Mouse (Mus musculus): ENCODE data around the gene Chrm4. TPM values are rescaled to one million over a fixed set of nuclear protein-coding genes. Genes with fewer than 3 reads are reported as not detected.

The Chrm4 gene
- polyA plus RNA-seq, 1 experiment from 2014 or later: 1.4 TPM

DNA sequence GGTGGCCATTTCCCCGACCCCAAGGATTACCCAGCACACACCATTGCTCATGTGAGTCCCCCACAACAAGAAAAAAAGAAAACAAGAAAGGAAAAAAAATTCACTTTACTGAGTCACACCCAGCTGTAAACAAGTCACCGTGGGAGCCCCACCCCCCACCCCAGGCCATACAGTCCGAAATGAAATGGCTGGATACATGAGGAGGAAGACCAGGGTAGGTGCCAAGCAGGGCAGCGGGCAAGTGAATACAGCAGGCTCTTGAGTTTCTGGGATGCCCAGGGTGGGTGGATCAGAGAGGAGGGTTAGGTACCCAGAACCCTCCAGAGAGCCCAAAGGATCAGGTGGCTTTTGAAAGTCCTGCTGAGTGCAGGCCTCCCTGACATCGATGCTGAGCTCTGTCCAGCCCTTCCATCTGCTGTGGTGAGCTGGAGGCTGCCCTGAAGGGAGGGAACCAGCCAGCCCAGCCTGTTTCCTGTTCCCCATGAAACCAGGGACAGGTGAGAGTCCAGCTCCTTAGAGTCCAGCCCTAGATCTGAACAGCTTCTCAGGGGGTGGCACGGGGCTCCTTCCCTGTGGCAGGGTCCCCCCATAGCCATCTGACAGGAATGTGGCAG lies 5.8 kb downstream of the Chrm4 start:
- peaks cover 18% of the 10 kb centered on the region for H3K36me3 ChIP-seq (ENCODE audit: control insufficient read depth, insufficient read depth, low read length)
- no peak overlapping the region for H3K4me3 ChIP-seq (ENCODE audit: low read depth, low read length)
- no peak overlapping the region for H3K27ac ChIP-seq (ENCODE audit: low read depth, low read length)
- no peaks in the 10 kb centered on the region for H3K9me3 ChIP-seq (ENCODE audit: control insufficient read depth, low read length)
- no peak overlapping the region for H3K9ac ChIP-seq (replicated peaks; ENCODE audit: low read depth, low read length)
- no peak for ATAC-seq (ENCODE audit: low read depth)
- 0 out of 2 replicates have a peak, but pooled peaks cover 2% of the 10 kb centered on the region for H3K27me3 ChIP-seq (ENCODE audit: control insufficient read depth, insufficient read depth, low read length)
- 0 out of 2 replicates have a peak overlapping the region, but pooled peaks have one; percentile 84 for H3K4me2 ChIP-seq (ENCODE audit: low read depth, low read length)
- WGBS: 15% methylated on average over 6 of the region's 6 CpGs
- H3K4me1 ChIP-seq (ENCODE audit: control insufficient read depth, insufficient read depth, low read length): peaks cover 19% of the 10 kb centered on the region

DNA sequence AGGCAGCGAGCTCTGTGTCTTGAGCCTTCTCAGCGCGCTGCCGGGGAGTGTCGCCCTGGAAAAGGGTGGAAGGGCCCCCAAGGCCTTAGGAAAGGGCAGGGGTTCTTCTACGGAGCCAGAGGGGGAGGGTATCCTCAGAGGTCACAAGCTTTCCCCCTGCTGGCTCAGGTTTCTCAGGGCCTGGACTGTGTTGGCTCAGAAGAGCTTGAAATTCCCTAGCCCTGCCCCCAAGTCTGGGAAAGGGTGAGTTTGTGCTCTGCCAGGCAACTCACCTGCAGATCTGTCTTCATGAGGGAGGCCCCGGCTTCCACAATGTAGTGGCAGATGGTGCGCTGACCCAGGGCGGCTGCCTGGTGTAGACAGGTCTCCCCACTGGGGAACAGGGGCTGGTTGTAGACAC lies 6.4 kb downstream of the Chrm4 start:
- Histone ChIP-seq H3K36me3 (ENCODE audit: control insufficient read depth, insufficient read depth, low read length) (peaks cover 23% of the 10 kb centered on the region), H3K27ac (ENCODE audit: low read depth, low read length) (no peak overlapping the region), H3K4me1 (ENCODE audit: control insufficient read depth, insufficient read depth, low read length) (peaks cover 19% of the 10 kb centered on the region), H3K9ac (replicated peaks; ENCODE audit: low read depth, low read length) (no peak overlapping the region), H3K9me3 (ENCODE audit: control insufficient read depth, low read length) (no peaks in the 10 kb centered on the region), H3K27me3 (ENCODE audit: control insufficient read depth, insufficient read depth, low read length) (0 out of 2 replicates have a peak, but pooled peaks cover 2% of the 10 kb centered on the region), H3K4me3 (ENCODE audit: low read depth, low read length) (no peak overlapping the region), H3K4me2 (ENCODE audit: low read depth, low read length) (no peak overlapping the region)
- 26% methylated on average over 9 of the region's 9 CpGs for WGBS
- no peak for ATAC-seq (ENCODE audit: low read depth)

DNA sequence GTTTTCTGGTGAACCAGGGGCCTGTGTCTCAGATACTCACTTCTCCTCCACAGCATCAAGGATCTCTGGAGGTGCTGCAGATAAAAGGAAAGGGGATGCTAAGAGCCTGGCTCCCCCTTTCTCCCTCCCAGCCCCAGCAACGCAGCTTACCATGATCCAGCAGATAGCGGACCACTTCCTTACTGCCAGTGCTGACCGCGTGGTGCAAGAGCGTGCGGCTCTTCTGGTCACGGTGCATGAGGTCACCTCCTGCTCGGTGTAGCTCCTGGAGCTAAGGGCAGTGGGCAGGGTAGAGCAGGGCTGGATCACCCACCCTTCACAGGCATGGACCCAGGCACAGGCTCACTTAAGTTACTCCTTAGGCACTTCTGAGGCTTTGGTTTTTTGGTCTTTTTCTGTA lies 7.0 kb downstream of the Chrm4 start:
- 68% methylated on average over 8 of the region's 8 CpGs for WGBS
- Histone ChIP-seq H3K4me3 (ENCODE audit: low read depth, low read length) (no peak overlapping the region), H3K4me2 (ENCODE audit: low read depth, low read length) (no peak overlapping the region), H3K36me3 (ENCODE audit: control insufficient read depth, insufficient read depth, low read length) (peaks cover 29% of the 10 kb centered on the region), H3K27me3 (ENCODE audit: control insufficient read depth, insufficient read depth, low read length) (0 out of 2 replicates have a peak, but pooled peaks cover under 1% of the 10 kb centered on the region), H3K27ac (ENCODE audit: low read depth, low read length) (no peak overlapping the region), H3K4me1 (ENCODE audit: control insufficient read depth, insufficient read depth, low read length) (peaks cover 19% of the 10 kb centered on the region), H3K9me3 (ENCODE audit: control insufficient read depth, low read length) (no peaks in the 10 kb centered on the region), H3K9ac (replicated peaks; ENCODE audit: low read depth, low read length) (no peak overlapping the region)
- no peak for ATAC-seq (ENCODE audit: low read depth)

DNA sequence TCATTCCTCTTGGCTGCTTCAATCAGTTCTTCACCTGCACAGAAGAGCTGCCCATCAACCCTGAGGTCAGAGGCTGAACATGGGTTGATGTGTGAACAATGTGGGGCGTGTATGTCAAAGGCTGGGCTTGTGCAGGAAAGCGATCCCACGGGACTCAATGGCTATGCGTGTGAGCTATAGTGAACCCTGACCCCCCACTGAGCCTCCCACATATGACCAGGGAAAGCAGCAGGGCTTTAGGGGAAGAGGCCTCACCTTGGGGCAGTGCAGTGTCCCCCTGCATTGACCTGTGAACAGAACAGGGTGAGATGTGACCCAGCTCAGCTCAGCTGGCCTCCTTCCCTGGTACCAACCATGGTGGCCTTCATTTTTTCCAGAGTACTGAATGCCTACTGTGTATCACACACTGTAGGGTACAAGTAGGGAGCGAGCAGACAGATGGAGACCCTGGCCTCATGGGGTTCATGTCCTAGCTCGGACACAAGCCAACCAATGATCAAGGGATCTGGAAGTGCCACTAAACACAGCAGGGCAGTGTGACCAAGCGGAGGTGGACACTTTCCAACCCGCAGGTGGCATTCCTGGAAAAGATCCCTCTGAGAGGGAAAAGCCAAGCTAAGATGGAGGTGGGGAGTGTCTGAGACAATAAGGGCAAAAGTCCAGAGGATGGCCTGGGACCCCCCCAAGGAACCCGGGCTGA lies 7.9 kb downstream of the Chrm4 start:
- peaks cover 15% of the 10 kb centered on the region for H3K4me1 ChIP-seq (ENCODE audit: control insufficient read depth, insufficient read depth, low read length)
- no peaks in the 10 kb centered on the region for H3K27me3 ChIP-seq (ENCODE audit: control insufficient read depth, insufficient read depth, low read length)
- no peak overlapping the region for H3K27ac ChIP-seq (ENCODE audit: low read depth, low read length)
- H3K9ac ChIP-seq (replicated peaks; ENCODE audit: low read depth, low read length): no peak overlapping the region
- H3K9me3 ChIP-seq (ENCODE audit: control insufficient read depth, low read length): no peaks in the 10 kb centered on the region
- 87% methylated on average over 9 of the region's 9 CpGs for WGBS
- peaks cover 33% of the 10 kb centered on the region for H3K36me3 ChIP-seq (ENCODE audit: control insufficient read depth, insufficient read depth, low read length)
- H3K4me2 ChIP-seq (ENCODE audit: low read depth, low read length): no peak overlapping the region
- ATAC-seq (ENCODE audit: low read depth): no peak
- H3K4me3 ChIP-seq (ENCODE audit: low read depth, low read length): no peak overlapping the region

DNA sequence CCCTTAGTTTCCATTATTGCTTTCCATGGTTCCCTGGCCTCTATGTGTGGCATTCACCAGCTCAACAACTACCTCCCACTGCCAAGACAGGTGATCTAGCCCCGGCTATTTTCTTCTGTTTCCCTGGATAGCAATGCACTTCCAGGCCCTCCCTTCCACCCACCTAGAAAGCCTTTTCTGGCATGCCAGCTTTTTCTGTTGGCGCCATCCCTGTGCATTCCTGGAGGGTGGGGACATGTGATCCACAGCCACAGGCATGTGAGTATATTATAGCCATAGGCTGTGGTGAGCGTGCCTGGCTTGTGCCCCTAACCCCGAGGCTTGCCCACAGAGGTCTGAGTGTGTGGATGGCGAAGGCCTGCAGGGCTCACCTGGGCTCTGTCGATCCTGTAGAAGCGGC lies 9.1 kb downstream of the Chrm4 start:
- peaks cover 9% of the 10 kb centered on the region; the same call in 1 of the 2 replicates for H3K4me1 ChIP-seq (ENCODE audit: control insufficient read depth, insufficient read depth, low read length)
- no peaks in the 10 kb centered on the region for H3K9me3 ChIP-seq (ENCODE audit: control insufficient read depth, low read length)
- H3K27me3 ChIP-seq (ENCODE audit: control insufficient read depth, insufficient read depth, low read length): no peaks in the 10 kb centered on the region
- 96% methylated on average over 7 of the region's 7 CpGs for WGBS
- no peak for ATAC-seq (ENCODE audit: low read depth)
- H3K27ac ChIP-seq (ENCODE audit: low read depth, low read length): no peak overlapping the region
- no peak overlapping the region for H3K4me2 ChIP-seq (ENCODE audit: low read depth, low read length)
- H3K4me3 ChIP-seq (ENCODE audit: low read depth, low read length): no peak overlapping the region
- peaks cover 33% of the 10 kb centered on the region for H3K36me3 ChIP-seq (ENCODE audit: control insufficient read depth, insufficient read depth, low read length)
- no peak overlapping the region for H3K9ac ChIP-seq (replicated peaks; ENCODE audit: low read depth, low read length)

DNA sequence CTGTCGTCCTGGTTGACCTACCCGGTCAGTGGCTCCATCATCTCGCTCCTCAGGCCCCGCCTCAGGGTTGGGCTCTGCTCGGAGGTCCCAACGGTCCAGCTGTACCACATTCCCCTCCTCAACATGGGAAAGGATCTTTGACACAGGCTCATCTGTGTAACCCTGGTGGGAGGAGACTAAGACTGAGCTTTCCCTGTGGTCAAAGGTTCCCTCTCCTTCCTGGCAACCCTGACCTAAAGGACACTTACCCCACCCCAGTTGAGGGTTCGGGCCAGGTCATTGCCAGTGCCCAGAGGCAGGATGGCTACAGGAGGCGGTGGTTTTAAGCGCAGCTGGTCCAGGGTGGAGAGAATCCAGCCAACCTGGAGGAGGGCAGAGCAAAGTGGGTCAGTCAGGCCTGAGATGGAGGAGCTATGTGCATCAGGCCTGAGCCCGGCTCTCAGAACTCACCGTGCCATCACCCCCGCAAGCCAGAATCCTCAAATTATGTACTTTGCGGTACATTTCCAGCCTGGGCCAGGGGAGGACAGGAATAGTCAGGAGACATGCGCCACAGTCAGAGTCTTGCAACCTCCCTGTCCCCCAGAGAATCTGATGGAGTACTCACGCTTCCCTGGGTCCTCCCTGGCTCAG lies 12.4 kb downstream of the Chrm4 start:
- no peaks in the 10 kb centered on the region for H3K9me3 ChIP-seq (ENCODE audit: control insufficient read depth, low read length)
- no peak overlapping the region for H3K4me2 ChIP-seq (ENCODE audit: low read depth, low read length)
- 79% methylated on average over 15 of the region's 15 CpGs for WGBS
- no peaks in the 10 kb centered on the region for H3K4me1 ChIP-seq (ENCODE audit: control insufficient read depth, insufficient read depth, low read length)
- H3K27me3 ChIP-seq (ENCODE audit: control insufficient read depth, insufficient read depth, low read length): no peaks in the 10 kb centered on the region
- no peak overlapping the region for H3K27ac ChIP-seq (ENCODE audit: low read depth, low read length)
- no peak overlapping the region for H3K4me3 ChIP-seq (ENCODE audit: low read depth, low read length)
- H3K36me3 ChIP-seq (ENCODE audit: control insufficient read depth, insufficient read depth, low read length): peaks cover 32% of the 10 kb centered on the region
- H3K9ac ChIP-seq (replicated peaks; ENCODE audit: low read depth, low read length): no peak overlapping the region
- no peak for ATAC-seq (ENCODE audit: low read depth)

DNA sequence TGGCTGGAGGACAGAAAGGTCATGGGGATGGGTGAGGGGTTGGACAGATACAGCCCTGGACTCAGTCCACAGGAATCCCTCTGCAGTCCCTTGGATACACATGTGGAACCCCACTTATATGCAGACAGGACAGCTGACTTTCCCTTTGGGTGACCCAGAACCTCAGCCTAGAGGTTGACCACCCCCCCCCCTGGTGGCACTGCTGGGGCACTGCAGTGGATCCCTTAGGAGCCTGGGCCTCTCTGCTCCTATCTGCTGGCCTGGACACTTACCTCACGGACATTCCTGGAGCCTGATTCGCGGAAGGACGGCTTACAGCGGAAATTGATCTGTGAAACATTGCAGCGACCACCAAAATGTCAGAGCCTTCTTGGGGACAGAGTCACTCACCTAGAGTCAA lies 15.3 kb downstream of the Chrm4 start:
- no peak overlapping the region for H3K4me3 ChIP-seq (ENCODE audit: low read depth, low read length)
- no peaks in the 10 kb centered on the region for H3K9me3 ChIP-seq (ENCODE audit: control insufficient read depth, low read length)
- H3K27me3 ChIP-seq (ENCODE audit: control insufficient read depth, insufficient read depth, low read length): no peaks in the 10 kb centered on the region
- no peak for ATAC-seq (ENCODE audit: low read depth)
- no peak overlapping the region for H3K9ac ChIP-seq (replicated peaks; ENCODE audit: low read depth, low read length)
- no peak overlapping the region for H3K4me2 ChIP-seq (ENCODE audit: low read depth, low read length)
- no peaks in the 10 kb centered on the region; the same call in 1 of the 2 replicates for H3K4me1 ChIP-seq (ENCODE audit: control insufficient read depth, insufficient read depth, low read length)
- peaks cover 20% of the 10 kb centered on the region for H3K36me3 ChIP-seq (ENCODE audit: control insufficient read depth, insufficient read depth, low read length)
- H3K27ac ChIP-seq (ENCODE audit: low read depth, low read length): no peak overlapping the region
- 76% methylated on average over 6 of the region's 6 CpGs for WGBS

DNA sequence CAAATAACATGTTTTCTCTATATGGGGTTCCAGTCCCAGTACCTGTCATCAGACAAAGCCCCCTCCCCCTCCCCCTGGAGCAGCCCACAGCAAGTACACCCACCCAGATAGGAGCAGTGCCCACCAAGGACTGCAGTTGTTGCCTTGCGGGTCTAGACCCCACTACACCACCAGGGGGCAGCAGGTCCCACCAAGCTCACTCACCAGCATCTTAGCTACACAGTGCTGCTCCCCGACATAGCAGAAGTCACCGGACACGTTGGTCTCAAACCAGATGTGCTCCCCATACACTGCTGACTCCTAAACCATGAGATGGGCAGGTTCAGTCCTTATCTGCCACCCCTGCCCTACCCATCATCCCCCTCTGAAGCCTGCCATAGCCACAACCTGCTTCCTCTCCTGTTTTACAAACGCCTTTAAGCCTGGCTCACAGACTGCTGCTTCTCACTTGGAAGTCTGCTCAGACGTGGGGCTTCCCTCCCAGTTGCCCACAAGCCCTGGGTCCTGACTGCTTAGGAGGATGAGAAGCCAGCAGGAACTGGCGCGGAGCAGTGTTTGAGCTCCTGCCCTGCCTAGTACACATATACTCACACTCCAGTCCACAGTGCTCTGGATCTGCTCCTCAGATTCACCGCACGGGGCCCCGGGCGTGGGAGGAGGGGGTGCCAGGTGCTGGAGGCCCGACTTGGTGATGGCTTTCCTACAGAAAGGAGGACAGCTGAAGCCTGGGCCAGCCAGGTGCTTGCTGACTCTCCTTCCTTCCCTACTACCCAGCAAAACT lies 17.3 kb downstream of the Chrm4 start:
- peaks cover 4% of the 10 kb centered on the region; the same call in 1 of the 2 replicates for H3K36me3 ChIP-seq (ENCODE audit: control insufficient read depth, insufficient read depth, low read length)
- WGBS: 51% methylated on average over 13 of the region's 13 CpGs
- H3K27me3 ChIP-seq (ENCODE audit: control insufficient read depth, insufficient read depth, low read length): no peaks in the 10 kb centered on the region
- no peak overlapping the region for H3K9ac ChIP-seq (replicated peaks; ENCODE audit: low read depth, low read length)
- H3K4me2 ChIP-seq (ENCODE audit: low read depth, low read length): no peak overlapping the region
- H3K4me1 ChIP-seq (ENCODE audit: control insufficient read depth, insufficient read depth, low read length): peaks cover 10% of the 10 kb centered on the region
- ATAC-seq (ENCODE audit: low read depth): peak; percentile 83
- H3K9me3 ChIP-seq (ENCODE audit: control insufficient read depth, low read length): no peaks in the 10 kb centered on the region
- no peak overlapping the region for H3K27ac ChIP-seq (ENCODE audit: low read depth, low read length)
- H3K4me3 ChIP-seq (ENCODE audit: low read depth, low read length): no peak overlapping the region
